Mouse (Mus musculus) frontal cortex, postnatal 14 days (tissue): ENCODE data around the gene Tcte3.
"Not testable (repeated sequence)": the region's sequence is repeated elsewhere in the genome, so short reads cannot be mapped to it uniquely, and the experiment has no call there.

Experiments used
- DNase-seq, 2 experiments: peaks; one replicate each; pipeline ENCODE4 v3.0.0; 2022; ENCODE audit warnings: low spot score in 2 of 2

Gene Tcte3

DNA sequence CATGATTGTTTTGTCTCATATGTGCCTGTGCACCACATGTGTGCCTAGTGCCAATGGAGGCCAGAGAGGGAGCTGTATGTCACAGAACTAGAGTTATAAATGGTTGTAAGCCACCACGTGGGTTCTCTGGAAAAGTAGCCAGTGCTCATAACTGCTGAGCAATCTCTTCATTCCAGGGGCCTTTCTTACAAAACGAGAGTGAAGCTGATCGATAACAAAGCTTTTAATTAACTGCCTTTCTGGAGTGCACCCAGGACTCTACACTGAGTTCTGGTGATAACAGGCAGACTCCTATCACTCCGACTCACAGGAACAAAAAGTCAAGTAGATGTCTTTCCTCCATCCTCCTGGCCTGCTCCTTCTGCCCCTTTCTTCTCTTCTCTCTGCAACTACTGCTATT, 9.9 kb downstream of the Tcte3 start:
- DNase-seq = not testable (repeated sequence)

DNA sequence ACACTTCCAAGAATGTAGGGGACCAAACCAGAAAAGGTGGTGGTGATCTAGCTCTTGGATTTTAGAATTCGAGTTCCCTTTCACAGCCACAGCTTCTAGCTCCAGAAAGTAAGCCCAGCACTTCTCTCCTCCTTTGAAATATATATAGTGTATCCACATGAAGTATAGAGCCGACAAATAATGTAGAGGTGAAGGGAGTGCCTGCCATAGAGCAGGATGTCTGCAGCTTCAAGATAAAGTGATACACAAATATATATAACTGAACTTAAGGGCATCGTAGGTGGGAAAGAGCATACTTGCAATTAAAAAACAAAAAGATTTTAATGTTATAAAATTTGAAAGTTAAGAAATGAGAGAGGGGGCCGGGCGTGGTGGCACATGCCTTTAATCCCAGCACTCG, 15.8 kb downstream of the Tcte3 start:
- DNase-seq = not testable (repeated sequence)

DNA sequence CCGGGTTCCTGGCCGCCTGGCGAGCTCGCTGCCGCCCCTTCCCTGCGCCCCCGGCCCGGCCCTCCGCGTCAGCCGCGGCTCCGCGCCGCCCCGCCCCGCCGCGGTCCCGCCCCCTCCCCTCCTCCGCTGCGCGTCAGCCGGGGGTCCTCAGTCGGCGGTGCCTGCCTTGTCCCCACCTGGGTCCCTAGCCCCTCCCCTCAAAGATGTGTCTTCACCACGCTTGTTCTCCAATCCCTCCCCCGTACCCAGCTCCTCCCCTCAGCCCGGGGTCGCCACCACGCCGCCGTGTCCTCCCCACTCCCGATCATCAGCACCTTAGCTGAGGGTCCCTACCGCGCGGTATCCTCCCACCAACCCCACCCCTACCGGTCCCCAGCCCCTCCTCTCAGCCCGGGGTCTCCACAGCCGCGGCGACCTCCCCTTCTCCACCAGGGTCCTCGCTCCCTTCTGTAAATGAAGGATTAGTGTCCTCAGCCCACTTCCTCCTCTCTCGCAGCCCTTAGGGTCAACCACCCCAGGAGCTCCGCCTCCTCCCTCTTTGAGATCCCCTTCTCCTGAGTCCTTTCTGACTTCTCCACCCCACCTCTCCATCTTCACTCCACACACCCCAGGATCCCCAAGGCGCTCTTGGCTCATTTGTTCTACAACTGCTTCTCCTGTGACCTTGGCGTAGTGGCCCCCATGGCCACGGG, 16.6 kb downstream of the Tcte3 start:
- DNase-seq = not testable (repeated sequence)

DNA sequence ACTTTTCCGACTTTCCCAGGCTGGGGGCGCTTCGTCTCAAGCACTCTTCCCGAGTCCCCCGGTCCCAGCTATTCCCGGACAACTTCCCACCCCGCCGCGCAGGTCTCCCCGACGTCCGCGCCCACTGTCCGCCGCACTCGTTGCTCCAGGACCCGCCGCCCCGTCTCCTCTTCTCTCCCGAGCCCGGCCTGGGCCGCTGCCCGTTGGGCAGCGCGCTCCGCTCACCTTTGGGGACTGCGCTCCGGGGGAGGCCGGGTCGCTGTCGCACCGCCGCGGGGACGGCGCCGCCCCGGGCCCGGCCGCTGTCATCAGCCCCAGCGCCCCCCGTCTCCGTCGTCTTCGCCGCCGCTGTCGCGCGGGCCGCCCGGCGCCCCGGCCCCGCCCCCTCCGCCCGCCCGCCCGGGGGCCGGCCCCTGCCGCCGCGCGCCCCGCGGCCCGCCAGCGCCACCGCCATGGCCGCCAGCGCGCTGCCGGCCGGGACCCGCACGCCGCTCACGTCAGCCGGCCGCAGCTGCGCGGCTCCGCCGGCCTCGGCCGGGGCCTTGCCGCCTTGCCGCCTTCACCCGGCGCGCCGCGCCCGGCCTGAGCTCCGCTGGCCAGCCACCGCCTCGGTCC, 17.3 kb downstream of the Tcte3 start:
- DNase-seq = not testable (repeated sequence)

DNA sequence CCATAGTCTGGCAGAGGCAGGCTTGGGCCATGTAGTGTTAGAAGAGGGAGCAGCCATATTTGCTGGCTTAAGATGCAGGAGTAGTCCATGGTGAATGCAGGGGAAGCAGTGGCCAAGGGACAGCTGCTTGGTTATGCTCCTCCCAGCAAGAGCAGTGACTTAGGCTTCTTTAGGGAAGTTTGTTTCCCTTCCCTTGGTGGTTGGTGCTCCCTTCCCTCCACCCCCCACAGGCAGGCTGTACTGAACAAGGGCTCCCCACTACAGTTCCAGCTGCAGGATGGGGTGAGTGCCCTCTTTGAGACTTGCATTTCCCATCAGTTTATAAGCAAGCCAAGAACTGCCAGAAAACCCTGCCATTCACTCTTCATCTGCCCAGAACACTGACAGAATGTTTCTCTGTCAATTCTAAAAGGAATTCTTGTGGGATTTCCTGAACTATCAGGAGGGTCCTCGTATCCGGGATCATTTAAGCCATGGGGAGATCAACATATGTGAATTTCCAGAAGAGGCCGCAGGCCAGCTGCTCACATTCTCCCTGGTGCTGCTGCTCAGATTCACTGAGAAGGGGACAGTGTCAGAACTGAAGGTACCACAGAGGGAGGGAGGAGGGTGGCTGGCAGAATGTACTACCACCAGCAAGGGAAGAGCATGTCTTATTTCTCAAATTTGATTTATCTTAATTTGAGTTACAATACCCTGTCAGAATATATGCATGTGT, 19.6 kb downstream of the Tcte3 start:
- DNase-seq = peak; percentile 5 to 31

DNA sequence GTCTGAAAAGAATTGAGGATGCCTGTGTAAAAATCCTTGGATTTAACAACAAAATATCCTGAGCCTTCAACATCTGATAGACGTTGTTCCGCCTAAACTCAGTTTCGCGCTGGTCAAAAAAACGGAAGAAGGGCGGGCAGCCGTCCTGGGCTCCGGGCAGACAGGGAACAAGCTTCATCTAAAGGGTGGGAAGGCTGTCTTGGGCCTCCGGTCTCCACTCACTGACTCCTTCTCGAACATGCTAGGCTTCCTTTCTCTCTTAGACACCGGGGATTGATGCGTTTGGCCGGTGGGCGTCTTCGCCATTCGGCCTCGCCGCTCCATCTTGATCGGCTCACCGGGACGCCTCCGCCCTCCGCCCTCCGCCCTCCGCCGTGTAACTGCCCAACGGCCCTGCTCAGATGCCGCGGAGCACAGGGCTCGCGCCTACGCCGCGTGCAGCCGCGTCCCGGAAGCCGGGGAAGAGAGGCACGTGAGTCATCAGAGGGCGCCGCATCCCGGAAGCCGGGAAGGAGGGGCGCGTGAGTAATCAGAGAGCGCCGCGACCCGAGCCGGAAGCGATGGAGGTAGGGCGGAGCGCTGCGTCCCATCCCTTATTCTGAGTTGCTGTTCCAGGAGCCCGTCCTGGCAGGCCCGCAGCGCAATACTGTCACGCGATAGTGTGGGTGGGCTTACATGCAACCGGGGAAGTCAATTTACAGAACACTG, 31.4 kb downstream of the Tcte3 start, which contains the start of gene Gm3435:
Gene Gm3435, plus strand, starts transcription at position 471 of the 708 bp plus-strand sequence.
- DNase-seq = not testable (repeated sequence)

DNA sequence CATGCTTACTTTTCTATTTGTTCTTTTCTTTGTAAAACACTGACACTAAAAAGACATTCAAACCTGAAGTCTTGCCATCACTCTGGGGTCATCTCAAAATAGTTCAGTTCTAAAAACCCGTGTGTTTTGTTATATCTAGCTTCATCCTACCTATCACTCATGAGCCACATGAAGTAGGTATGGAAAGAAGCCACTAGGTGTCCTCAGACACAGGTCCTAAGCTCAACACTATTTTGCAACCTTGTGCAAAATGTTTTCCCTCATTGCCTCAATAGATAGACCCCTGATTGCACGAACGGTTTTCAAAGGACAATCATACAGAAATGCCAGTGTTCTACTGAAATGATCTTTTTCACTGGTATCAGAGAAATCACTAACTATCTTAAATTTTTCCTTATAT, 32.2 kb downstream of the Tcte3 start:
- DNase-seq = not testable (repeated sequence)

DNA sequence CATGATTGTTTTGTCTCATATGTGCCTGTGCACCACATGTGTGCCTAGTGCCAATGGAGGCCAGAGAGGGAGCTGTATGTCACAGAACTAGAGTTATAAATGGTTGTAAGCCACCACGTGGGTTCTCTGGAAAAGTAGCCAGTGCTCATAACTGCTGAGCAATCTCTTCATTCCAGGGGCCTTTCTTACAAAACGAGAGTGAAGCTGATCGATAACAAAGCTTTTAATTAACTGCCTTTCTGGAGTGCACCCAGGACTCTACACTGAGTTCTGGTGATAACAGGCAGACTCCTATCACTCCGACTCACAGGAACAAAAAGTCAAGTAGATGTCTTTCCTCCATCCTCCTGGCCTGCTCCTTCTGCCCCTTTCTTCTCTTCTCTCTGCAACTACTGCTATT, 41.2 kb downstream of the Tcte3 start:
- DNase-seq = not testable (repeated sequence)

DNA sequence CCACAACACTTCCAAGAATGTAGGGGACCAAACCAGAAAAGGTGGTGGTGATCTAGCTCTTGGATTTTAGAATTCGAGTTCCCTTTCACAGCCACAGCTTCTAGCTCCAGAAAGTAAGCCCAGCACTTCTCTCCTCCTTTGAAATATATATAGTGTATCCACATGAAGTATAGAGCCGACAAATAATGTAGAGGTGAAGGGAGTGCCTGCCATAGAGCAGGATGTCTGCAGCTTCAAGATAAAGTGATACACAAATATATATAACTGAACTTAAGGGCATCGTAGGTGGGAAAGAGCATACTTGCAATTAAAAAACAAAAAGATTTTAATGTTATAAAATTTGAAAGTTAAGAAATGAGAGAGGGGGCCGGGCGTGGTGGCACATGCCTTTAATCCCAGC, 47.1 kb downstream of the Tcte3 start:
- not testable (repeated sequence) for DNase-seq

DNA sequence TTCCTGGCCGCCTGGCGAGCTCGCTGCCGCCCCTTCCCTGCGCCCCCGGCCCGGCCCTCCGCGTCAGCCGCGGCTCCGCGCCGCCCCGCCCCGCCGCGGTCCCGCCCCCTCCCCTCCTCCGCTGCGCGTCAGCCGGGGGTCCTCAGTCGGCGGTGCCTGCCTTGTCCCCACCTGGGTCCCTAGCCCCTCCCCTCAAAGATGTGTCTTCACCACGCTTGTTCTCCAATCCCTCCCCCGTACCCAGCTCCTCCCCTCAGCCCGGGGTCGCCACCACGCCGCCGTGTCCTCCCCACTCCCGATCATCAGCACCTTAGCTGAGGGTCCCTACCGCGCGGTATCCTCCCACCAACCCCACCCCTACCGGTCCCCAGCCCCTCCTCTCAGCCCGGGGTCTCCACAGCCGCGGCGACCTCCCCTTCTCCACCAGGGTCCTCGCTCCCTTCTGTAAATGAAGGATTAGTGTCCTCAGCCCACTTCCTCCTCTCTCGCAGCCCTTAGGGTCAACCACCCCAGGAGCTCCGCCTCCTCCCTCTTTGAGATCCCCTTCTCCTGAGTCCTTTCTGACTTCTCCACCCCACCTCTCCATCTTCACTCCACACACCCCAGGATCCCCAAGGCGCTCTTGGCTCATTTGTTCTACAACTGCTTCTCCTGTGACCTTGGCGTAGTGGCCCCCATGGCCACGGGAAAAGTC, 48.0 kb downstream of the Tcte3 start:
- DNase-seq = not testable (repeated sequence)

DNA sequence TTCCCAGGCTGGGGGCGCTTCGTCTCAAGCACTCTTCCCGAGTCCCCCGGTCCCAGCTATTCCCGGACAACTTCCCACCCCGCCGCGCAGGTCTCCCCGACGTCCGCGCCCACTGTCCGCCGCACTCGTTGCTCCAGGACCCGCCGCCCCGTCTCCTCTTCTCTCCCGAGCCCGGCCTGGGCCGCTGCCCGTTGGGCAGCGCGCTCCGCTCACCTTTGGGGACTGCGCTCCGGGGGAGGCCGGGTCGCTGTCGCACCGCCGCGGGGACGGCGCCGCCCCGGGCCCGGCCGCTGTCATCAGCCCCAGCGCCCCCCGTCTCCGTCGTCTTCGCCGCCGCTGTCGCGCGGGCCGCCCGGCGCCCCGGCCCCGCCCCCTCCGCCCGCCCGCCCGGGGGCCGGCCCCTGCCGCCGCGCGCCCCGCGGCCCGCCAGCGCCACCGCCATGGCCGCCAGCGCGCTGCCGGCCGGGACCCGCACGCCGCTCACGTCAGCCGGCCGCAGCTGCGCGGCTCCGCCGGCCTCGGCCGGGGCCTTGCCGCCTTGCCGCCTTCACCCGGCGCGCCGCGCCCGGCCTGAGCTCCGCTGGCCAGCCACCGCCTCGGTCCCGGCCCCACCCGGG, 48.7 kb downstream of the Tcte3 start:
- DNase-seq = not testable (repeated sequence)

DNA sequence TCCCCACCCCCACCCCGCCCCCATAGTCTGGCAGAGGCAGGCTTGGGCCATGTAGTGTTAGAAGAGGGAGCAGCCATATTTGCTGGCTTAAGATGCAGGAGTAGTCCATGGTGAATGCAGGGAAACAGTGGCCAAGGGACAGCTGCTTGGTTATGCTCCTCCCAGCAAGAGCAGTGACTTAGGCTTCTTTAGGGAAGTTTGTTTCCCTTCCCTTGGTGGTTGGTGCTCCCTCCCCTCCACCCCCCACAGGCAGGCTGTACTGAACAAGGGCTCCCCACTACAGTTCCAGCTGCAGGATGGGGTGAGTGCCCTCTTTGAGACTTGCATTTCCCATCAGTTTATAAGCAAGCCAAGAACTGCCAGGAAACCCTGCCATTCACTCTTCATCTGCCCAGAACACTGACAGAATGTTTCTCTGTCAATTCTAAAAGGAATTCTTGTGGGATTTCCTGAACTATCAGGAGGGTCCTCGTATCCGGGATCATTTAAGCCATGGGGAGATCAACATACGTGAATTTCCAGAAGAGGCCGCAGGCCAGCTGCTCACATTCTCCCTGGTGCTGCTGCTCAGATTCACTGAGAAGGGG, 51.1 kb downstream of the Tcte3 start:
- DNase-seq = peak in 1 of 2 experiments; percentile 3

DNA sequence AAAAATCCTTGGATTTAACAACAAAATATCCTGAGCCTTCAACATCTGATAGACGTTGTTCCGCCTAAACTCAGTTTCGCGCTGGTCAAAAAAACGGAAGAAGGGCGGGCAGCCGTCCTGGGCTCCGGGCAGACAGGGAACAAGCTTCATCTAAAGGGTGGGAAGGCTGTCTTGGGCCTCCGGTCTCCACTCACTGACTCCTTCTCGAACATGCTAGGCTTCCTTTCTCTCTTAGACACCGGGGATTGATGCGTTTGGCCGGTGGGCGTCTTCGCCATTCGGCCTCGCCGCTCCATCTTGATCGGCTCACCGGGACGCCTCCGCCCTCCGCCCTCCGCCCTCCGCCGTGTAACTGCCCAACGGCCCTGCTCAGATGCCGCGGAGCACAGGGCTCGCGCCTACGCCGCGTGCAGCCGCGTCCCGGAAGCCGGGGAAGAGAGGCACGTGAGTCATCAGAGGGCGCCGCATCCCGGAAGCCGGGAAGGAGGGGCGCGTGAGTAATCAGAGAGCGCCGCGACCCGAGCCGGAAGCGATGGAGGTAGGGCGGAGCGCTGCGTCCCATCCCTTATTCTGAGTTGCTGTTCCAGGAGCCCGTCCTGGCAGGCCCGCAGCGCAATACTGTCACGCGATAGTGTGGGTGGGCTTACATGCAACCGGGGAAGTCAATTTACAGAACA, 62.8 kb downstream of the Tcte3 start, which contains the start of the genes 9030025P20Rik and Gm3417:
Gene 9030025P20Rik, plus strand, starts transcription at position 107 of the 677 bp plus-strand sequence.
Gene Gm3417, minus strand, starts transcription at position 429 of the 677 bp plus-strand sequence.
- not testable (repeated sequence) for DNase-seq

DNA sequence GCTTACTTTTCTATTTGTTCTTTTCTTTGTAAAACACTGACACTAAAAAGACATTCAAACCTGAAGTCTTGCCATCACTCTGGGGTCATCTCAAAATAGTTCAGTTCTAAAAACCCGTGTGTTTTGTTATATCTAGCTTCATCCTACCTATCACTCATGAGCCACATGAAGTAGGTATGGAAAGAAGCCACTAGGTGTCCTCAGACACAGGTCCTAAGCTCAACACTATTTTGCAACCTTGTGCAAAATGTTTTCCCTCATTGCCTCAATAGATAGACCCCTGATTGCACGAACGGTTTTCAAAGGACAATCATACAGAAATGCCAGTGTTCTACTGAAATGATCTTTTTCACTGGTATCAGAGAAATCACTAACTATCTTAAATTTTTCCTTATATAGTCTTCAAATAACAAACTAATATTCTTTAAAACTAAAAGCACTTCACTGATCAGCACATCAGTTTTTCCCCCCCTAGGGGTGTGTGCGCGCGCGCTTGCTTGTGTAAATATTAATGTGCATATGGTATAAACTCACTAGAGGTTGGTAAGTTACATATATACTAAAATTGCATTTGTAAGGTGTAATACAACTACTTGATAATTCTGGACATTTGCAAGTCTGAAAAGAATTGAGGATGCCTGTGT, 63.4 kb downstream of the Tcte3 start:
- DNase-seq = not testable (repeated sequence)
